Mouse (Mus musculus): ENCODE data around the gene Cops3.

GRCm38 (mm10) chr11:59789311-59789710, 50.3 kb downstream of the Cops3 start:
- TF ChIP-seq CTCF (IDR thresholded peaks at IDR 0.05; ENCODE audit: extremely low read depth, insufficient read length, insufficient replicate concordance, low read depth, low read length) (no peak), POLR2A (IDR thresholded peaks at IDR 0.05; ENCODE audit: low read depth, low read length) (no peak)
